Mouse (Mus musculus): Measurements from ENCODE around the gene Tbxa2r. TPM values are rescaled to one million over a fixed set of nuclear protein-coding genes. Genes with fewer than 3 reads are reported as not detected.

The Tbxa2r gene
- polyA plus RNA-seq, 1 experiment, result 310 TPM

- TF ChIP-seq POLR2A (IDR thresholded peaks at IDR 0.05; ENCODE audit: control insufficient read depth, extremely low read depth, insufficient read depth, low read length, poor library complexity) (no peak), CTCF (IDR thresholded peaks at IDR 0.05; ENCODE audit: borderline replicate concordance, control insufficient read depth, extremely low read depth, insufficient read depth, low read length, poor library complexity) (no peak)
- peaks cover 17% of the 10 kb centered on the region for H3K4me1 ChIP-seq (replicated peaks; ENCODE audit: control insufficient read depth, insufficient read depth, low read length)
- peaks cover 9% of the 10 kb centered on the region for H3K36me3 ChIP-seq (ENCODE audit: control insufficient read depth, insufficient read depth, low read length)
- WGBS, result 98% methylated on average over 12 of the region's 12 CpGs
- no peak overlapping the region for H3K4me3 ChIP-seq (ENCODE audit: control insufficient read depth, insufficient read depth, low read length)
- no peak overlapping the region for H3K27ac ChIP-seq (ENCODE audit: control insufficient read depth, insufficient read depth, low read length)
- no peak for DNase-seq
- no peaks in the 10 kb centered on the region for H3K27me3 ChIP-seq (ENCODE audit: control insufficient read depth, insufficient read depth, low read length)
Measured at GRCm38 (mm10) chr10:81362336-81362949, 33.9 kb downstream of the Tbxa2r start.

- WGBS, result 94% methylated on average over 54 of the region's 54 CpGs
Measured at GRCm38 (mm10) chr10:81363436-81364346, 35.2 kb downstream of the Tbxa2r start.

GRCm38 (mm10) chr10:81364666-81365065, 36.1 kb downstream of the Tbxa2r start:
- H3K36me3 ChIP-seq (ENCODE audit: control insufficient read depth, insufficient read depth, low read length), result peaks cover 24% of the 10 kb centered on the region
- no peak for TF ChIP-seq CTCF (IDR thresholded peaks at IDR 0.05; ENCODE audit: borderline replicate concordance, control insufficient read depth, extremely low read depth, insufficient read depth, low read length, poor library complexity)
- no peak for TF ChIP-seq POLR2A (IDR thresholded peaks at IDR 0.05; ENCODE audit: control insufficient read depth, extremely low read depth, insufficient read depth, low read length, poor library complexity)
- no peaks in the 10 kb centered on the region for H3K27me3 ChIP-seq (ENCODE audit: control insufficient read depth, insufficient read depth, low read length)
- H3K4me1 ChIP-seq (replicated peaks; ENCODE audit: control insufficient read depth, insufficient read depth, low read length), result no peaks in the 10 kb centered on the region
- H3K4me3 ChIP-seq (ENCODE audit: control insufficient read depth, insufficient read depth, low read length), result no peak overlapping the region
- WGBS, result 95% methylated on average over 28 of the region's 28 CpGs
- no peak overlapping the region for H3K27ac ChIP-seq (ENCODE audit: control insufficient read depth, insufficient read depth, low read length)
- no peak for DNase-seq

More at GRCm38 (mm10) chr10:81363436-81364346, 35.2 kb downstream of the Tbxa2r start:
- H3K4me3 ChIP-seq (ENCODE audit: control insufficient read depth, insufficient read depth, low read length), result no peak overlapping the region
- no peak overlapping the region for H3K27ac ChIP-seq (ENCODE audit: control insufficient read depth, insufficient read depth, low read length)
- DNase-seq, result no peak
- no peak for TF ChIP-seq CTCF (IDR thresholded peaks at IDR 0.05; ENCODE audit: borderline replicate concordance, control insufficient read depth, extremely low read depth, insufficient read depth, low read length, poor library complexity)
- no peak for TF ChIP-seq POLR2A (IDR thresholded peaks at IDR 0.05; ENCODE audit: control insufficient read depth, extremely low read depth, insufficient read depth, low read length, poor library complexity)
- peaks cover 6% of the 10 kb centered on the region for H3K4me1 ChIP-seq (replicated peaks; ENCODE audit: control insufficient read depth, insufficient read depth, low read length)
- no peaks in the 10 kb centered on the region for H3K27me3 ChIP-seq (ENCODE audit: control insufficient read depth, insufficient read depth, low read length)
- H3K36me3 ChIP-seq (ENCODE audit: control insufficient read depth, insufficient read depth, low read length), result peaks cover 19% of the 10 kb centered on the region

- no peaks in the 10 kb centered on the region for H3K27me3 ChIP-seq (ENCODE audit: control insufficient read depth, insufficient read depth, low read length)
- no peak overlapping the region for H3K4me3 ChIP-seq (ENCODE audit: control insufficient read depth, insufficient read depth, low read length)
- H3K27ac ChIP-seq (ENCODE audit: control insufficient read depth, insufficient read depth, low read length), result no peak overlapping the region
- WGBS, result 75% methylated on average over 4 of the region's 4 CpGs
- DNase-seq, result no peak
- TF ChIP-seq CTCF (IDR thresholded peaks at IDR 0.05; ENCODE audit: borderline replicate concordance, control insufficient read depth, extremely low read depth, insufficient read depth, low read length, poor library complexity) (no peak), POLR2A (IDR thresholded peaks at IDR 0.05; ENCODE audit: control insufficient read depth, extremely low read depth, insufficient read depth, low read length, poor library complexity) (no peak)
- H3K36me3 ChIP-seq (ENCODE audit: control insufficient read depth, insufficient read depth, low read length), result peaks cover 28% of the 10 kb centered on the region
- no peaks in the 10 kb centered on the region for H3K4me1 ChIP-seq (replicated peaks; ENCODE audit: control insufficient read depth, insufficient read depth, low read length)
Measured at GRCm38 (mm10) chr10:81365073-81365472, 36.5 kb downstream of the Tbxa2r start.

GRCm38 (mm10) chr10:81365672-81366476, 37.3 kb downstream of the Tbxa2r start, which contains the start of gene 4930404N11Rik:
Gene 4930404N11Rik (minus strand): TSS chr10:81365816.
- Histone ChIP-seq H3K4me1 (replicated peaks; ENCODE audit: control insufficient read depth, insufficient read depth, low read length) (no peaks in the 10 kb centered on the region), H3K27ac (ENCODE audit: control insufficient read depth, insufficient read depth, low read length) (no peak within 1 kb of the TSS), H3K36me3 (ENCODE audit: control insufficient read depth, insufficient read depth, low read length) (peaks cover 35% of the 10 kb centered on the region), H3K27me3 (ENCODE audit: control insufficient read depth, insufficient read depth, low read length) (no peaks in the 10 kb centered on the region), H3K4me3 (ENCODE audit: control insufficient read depth, insufficient read depth, low read length) (no peak within 1 kb of the TSS)
- no peak for DNase-seq
- 71% methylated on average over 12 of the region's 12 CpGs for WGBS
- no peak for TF ChIP-seq POLR2A (IDR thresholded peaks at IDR 0.05; ENCODE audit: control insufficient read depth, extremely low read depth, insufficient read depth, low read length, poor library complexity)
- no peak for TF ChIP-seq CTCF (IDR thresholded peaks at IDR 0.05; ENCODE audit: borderline replicate concordance, control insufficient read depth, extremely low read depth, insufficient read depth, low read length, poor library complexity)

Measured in thymus, adult 2 months (tissue).